Mouse (Mus musculus) liver (tissue): ENCODE measurements around the gene H2-Oa.

Experiments used
- DNase-seq: peaks from one replicate; pipeline ENCODE4 v3.0.0-alpha.2; 2020; ENCODE audit warnings: mixed read lengths

H2-Oa gene

DNA sequence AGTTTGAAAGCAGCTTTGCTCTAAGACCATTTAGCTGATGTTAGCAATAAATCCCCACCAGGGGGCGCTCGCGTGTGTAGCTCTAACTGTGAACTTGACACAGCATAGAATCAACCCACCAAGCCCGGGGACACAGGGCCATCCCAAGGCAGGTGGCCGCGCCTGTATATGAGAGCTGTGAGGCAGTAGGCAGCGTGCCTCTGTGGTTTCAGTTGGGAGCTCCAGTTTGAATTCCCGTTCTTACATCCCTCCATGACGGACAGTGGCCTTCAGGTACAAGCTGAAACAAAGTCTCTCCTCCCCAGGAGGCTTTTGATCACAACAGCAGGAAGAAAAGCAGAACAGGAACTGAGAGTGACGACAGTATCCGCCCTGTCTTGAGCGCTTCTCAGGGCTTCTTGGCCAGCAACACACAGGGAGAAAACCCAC, 9.5 kb downstream of the H2-Oa start:
- DNase-seq = peak; percentile 92

DNA sequence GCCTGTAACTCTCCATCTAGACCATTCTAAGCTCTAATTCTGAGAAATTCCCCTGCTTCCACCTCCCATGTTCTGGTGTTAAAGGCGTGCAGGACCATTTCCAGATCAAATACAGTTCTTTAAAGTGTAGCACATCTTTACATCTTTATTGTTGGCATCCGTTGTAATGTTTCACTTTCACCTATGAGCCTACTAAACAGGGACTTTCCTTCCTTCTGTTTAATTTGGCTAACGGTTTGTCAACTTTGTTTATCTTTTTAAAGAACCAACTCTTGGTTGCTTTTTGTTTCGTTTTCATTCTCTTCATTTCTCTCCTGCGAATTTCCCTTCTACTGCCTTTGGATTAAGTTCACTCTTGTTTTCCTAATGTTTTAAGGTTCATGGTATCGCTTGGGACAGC, 10.7 kb downstream of the H2-Oa start:
- no peak for DNase-seq

DNA sequence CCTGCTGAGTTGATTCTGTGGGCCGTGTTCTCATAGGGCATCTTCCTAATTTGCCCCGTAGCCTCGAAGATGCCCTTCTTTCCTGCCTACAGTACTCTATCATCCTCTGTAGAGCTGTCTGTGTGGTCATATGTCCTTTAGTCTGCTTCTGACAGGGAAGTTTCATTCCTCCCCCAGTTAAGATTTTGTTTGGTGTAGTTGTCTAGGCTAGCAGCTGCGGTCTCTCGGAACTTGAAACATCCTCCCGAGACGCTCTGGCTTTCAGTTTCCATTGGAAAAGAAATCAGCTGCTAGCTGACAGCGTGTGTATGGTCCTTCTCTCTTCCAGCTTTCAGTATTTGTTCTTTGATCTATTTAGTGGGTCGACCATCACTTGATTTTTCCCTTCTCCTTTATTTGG, 12.7 kb downstream of the H2-Oa start:
- no peak for DNase-seq

DNA sequence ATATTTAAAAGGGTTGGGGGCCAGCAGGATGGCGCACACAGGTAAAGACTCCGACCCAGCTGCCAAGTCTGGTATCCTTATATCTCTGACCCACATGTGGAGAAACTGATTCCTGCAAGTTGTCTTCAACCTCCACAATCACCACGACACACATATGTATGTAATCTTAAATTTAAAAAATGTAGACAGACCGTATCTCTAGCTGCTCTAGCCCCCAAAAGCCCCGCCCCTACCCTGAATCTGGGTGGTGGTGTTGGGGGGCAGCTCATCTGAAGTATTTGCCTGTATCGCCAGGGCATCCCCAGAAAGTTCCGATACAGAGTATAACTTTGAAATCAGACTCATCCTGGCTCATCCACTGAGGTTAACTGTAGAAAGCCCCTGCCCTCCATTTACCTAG, 14.4 kb downstream of the H2-Oa start:
- DNase-seq = no peak

DNA sequence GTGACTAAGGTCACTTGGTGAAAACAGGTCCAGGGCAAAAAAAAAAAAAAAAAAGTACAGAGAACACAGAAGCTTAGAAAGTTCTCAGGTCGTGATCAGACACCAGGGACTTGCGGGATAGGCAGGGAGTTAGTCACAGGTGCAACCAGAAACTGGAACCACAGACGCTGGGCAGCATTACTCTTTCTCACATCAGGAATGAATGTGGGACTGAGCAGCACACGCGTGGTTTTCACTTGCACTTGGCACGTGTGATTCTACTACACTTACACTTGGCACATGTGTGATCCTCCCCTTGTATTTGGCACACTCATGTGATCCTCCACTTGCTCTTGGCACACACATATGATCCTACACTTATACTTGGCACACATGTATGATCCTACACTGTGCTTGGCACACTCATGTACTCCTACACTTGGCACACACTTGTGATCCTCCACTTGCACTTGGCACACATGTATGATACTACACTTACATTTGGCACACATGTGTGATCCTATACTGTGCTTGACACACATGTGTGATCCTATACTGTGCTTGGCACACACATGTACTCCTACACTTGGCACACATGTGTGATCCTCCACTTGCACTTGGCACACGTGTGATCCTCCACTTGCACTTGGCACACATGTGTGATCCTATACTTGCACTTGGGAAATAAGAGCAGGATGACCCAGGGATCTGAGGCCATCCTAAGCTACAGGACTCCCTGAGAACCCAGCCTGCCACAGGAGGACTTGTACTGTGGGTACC, 15.1 kb downstream of the H2-Oa start:
- DNase-seq = no peak

DNA sequence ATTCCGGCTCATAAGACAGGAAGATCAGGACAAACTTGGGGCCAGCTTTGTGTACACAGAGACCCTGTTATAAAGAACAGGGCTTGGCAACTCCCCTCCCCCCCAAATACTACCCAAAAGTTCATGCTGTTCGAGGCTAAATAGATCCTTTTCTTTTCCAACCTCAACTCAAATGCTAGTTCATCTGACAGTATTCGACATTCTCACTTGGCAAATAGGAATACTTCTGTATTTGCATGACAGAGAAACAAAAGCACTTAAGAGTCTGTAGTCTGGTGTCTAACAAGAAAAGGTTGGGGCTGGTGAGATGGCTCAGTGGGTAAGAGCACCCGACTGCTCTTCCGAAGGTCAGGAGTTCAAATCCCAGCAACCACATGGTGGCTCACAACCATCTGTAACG, 16.3 kb downstream of the H2-Oa start:
- DNase-seq = no peak

DNA sequence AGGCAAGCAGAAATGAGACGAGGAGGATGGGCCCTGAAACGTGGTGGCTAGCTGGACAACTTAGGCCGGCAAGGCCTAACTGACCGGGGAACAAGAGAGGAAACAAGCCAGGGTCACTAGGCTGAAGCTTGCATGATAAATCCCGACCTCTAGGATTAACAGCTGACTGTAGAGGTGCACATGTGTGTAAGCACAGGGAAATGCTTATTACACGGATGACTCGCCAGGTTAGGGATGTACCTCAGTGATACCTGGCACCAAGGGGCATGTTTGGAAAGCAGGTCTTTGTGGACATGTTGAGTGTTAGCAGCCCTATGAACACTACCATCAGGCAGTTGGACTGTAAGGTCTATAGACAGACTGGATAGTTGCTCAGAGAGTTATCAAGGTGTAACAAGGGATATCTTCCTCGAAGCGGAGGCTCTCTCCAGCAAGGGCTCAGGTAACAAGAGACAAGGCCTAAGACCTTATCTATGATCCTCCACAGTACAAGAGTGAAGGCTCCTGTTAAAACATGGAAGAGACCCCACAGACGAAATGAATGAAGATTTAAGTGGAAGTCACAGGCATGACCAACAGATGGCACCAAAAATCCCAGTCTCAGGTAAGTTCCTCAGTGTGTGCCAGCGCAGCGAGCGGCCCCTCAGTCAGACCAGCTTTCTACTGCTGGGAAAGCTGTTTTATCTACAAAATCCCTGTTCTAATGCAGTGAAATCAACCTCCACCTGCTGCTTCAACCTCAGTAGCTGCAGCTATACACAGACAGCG, 17.1 kb downstream of the H2-Oa start:
- DNase-seq = no peak

DNA sequence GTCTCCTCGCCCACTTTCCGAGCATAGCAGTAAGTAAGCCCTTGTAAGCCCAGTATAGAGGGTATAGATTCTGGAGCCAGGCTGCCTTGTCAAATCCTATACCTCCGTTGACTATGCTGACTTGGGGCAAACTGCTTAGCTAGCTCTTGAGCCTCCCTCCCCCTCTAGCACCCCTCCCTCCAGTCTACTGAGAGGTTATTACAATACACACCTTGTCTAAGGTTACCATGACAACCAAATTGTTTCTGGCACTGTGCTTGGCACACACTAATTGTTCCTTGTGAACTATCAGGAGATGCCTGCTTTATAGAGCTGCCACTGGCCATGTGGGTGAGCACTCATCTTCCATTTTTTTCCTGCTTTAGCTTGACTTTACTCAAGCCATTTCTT, 17.7 kb downstream of the H2-Oa start:
- DNase-seq = no peak

DNA sequence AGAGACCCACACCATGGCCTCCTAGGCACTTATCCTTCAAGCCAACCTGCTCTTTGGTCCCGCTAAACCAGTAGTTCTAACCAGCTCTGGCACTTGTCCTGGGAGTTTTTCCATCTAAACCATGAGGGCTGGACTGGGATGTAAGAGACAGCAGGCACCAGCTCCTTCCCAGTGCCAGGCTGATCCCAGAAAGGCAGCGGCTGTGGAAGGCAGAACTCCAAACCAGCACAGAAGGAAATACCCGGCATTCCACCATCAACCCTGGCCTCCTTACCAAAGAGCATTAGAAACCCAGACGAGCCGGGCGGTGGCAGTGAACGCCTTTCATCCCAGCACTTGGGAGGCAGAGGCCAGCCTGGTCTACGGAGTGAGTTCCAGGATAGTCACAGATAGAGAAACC, 18.2 kb downstream of the H2-Oa start:
- DNase-seq = no peak

DNA sequence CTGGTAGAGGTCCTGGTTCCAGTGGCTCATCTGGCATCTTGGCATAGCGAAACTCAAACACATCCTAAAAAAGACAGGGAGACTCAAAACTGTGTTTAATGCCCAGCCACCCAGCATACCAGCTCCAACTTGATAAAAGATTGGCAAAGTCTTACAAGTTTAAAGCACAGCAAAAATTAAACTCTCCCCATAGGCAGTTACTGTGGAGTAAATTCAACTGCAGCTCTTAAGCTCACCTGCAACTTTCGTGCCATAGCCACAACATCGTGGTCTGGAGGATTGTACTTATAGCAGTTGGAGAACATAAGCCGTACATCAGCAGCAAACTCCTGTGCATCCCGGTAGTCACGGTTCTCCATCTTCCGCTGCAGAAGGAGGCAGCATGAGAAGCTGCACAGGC, 22.0 kb downstream of the H2-Oa start:
- DNase-seq = no peak

DNA sequence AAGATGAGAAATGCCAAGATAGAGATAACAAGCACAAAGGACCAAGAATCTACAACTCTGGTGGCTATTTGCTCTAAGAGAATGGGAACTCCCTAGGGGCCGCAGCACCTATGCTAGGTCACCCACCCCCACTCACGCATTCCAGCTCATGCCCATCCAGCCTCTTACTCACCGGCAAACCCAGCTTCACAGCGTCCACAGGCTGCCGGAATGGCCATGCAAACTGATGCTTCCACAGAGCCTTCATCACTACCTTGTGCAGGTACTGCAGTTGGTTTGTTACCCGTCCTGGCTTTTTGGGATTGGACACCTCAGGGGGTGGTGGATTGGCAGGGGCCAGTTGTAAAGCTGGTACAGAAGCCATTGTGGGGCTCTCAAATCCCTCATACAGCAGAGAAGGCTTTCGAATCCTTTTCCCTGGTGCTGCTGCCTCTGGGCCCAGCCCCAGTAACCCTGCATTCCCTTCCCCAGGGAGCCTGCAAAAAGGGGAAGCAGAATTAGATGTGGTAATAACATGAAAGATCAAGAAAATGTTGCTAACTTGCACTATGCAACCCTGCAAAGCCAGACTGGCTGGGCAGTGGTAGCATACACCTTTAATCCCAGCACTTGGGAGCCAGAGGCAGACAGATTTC, 24.7 kb downstream of the H2-Oa start:
- DNase-seq = no peak

DNA sequence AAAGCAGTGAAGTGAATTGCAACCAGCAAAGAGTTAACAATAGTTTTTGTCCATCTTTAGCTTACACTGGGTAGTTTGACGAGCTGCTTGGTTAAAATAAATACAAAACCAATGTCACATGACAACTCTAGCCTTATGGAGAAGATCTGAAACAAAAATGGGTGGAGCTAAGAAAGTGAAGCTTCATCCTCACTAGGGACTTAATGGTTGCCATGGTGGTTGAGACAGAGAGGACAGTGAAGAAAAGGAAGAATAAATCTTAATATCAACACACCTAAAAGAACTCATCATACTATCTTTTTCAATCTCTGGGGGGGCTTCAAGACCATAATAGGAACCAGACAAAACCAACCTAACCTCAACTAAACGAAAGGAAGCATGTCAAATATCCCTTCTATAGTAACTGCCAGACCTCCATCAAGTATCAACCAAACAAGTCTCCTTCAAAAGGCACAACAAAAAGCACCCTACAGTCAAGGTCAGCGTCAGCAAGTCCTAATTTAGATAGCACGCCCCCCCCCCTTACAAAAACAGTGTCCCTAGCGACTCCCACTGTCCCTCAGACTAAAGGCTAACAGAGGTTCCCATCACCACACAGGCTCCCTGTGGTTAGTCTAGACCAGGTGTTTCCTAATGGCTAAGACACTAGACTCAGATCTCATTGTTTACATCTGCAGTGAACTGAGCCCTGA, 25.4 kb downstream of the H2-Oa start:
- DNase-seq = no peak

DNA sequence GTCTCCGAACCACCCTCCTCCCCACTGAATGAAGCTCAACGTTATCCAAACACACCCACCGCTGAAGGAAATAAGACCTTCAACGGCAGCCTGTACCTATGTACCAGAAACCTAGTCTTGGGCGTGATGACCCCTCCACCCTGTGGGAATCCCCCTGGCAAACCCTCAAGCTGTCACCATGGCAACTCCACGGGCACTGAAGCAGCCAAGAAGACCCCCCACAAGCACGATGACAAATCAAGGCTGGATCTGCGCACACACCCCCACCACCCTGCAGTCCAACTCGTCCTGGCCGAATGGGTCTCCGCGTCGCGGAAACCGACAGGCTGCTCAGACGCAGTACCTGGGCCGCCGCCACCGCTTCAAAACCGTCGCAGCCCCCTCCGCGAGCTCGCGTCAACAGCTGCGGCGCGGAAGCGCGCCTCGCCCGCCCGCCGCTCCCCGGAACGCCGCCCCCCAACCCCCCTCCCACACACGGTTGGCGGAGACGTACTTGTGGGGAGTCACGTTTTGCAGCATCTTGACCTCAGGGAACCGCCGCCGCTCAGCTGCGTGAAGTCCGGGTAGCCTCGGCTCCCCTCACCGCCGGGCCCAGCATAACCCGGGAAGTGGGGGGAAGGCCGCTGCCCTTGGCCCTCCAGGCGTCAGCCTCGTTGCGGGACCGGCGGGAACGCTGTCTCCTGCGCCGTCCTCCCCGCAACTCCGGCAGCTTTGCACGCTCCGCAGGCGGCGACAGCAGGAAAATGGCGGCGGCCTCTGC, 26.2 kb downstream of the H2-Oa start:
- peak; percentile 48 for DNase-seq

DNA sequence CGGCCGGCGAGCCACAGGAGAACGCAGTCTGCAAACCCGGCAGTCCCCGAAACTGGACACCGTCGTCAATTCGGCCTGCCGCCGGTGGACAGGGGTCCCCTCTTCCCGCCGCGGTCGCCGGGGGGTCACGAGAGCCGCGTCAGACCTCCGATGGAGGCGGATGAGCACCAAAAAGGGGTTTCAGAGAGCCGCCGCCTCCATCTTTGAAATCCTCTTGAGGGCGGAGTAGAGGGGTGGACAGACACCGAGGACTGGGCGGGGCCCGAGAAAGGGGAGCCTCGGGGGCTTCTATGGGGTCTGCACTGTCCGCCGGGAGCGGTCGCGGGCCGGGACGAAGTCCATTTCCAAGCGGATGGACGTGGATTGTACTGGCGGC, 26.7 kb downstream of the H2-Oa start:
- DNase-seq = no peak

DNA sequence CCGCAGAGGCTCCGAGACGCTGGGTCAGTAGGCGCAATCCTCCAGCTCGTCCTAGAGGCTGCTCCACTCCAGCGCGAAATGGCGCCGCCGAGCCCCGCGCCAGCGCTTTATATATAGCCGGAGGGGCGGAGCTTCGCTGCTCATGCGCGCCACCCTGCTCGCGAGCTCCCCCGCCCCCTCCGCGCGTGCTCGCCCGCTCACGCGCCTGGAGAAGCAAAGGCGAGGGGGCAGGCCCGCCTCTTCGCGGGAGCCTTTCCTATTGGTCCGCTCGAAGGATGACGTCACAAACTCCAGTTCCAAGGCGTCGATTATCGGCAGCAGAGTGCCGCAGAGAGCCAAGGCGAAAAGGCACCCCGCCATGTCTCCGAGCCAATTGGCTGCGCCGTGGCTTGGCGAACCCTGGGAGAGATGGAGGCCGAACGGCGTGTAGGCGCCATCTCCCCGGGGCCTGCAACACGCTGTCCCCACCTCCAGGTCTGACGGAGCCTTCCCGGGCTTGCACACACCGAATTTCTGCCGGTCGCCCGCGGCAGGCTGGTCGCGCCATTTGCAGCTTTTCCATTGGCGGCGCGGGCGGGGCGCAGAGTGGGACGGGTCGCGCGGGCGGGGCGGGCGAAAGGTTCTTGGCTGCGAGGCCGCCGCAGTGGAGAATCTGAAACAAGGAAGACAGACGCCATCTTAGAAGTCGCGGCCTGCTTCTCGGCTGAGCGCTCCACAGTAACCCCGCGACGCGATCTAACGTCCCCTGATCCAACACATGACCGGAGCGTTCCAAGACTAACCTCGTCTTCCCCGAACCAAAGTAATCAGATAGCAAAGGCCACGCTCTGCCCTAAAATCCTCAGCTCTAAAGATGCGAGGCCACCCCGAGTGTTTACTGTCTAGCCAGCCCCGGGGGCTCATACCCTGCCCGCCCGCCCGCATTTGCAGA, 27.4 kb downstream of the H2-Oa start, which contains the start of gene H2-DMa:
TSS of gene H2-DMa (plus strand) at position 293 of the 931 bp plus-strand sequence.
- DNase-seq = peak; percentile 98

DNA sequence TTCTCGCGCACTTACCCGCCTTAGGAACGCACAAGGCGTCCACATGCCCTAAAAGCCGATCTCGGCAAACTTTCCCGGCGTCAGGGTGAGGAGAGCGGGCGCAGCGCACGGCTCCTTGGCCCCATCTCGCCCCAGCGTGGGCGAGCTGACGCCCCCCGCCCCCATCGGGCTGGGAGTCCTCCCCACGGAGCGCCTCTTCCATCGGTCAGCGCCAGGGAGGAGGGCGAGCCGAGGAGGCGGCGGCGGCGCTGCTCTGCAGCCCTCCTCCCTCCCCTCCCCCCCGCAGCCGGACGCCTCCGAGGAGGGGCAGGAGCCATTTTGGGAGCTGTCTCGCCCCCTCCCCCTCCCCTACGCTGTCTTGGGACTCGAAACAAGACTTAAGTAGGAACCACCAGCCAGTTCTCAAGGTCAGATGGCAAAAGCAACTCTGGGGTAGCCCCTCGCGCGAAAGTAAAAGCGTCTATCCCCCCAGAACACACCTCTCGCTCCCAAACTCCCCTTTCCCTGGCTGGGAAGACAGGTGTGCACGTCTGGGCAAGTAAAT, 28.1 kb downstream of the H2-Oa start:
- peak; percentile 89 for DNase-seq

DNA sequence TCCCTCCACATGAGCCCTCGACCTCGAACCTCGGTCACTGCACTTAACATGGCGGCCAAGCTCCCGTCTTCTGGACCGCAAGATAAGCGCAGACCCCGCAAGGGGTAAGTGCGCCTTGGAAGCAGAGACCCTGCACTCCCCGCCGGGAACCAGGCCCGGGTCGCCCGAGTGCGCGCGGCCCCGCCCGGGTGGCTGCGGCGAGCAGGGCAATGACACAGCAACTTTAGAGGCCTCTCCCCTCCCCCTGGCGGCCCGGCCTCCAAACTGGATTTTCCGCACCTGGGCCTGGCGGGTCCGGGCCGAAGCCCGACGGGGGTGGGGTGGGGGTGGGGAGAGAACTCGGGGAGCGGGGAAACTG, 28.7 kb downstream of the H2-Oa start:
- DNase-seq = peak; percentile 92

DNA sequence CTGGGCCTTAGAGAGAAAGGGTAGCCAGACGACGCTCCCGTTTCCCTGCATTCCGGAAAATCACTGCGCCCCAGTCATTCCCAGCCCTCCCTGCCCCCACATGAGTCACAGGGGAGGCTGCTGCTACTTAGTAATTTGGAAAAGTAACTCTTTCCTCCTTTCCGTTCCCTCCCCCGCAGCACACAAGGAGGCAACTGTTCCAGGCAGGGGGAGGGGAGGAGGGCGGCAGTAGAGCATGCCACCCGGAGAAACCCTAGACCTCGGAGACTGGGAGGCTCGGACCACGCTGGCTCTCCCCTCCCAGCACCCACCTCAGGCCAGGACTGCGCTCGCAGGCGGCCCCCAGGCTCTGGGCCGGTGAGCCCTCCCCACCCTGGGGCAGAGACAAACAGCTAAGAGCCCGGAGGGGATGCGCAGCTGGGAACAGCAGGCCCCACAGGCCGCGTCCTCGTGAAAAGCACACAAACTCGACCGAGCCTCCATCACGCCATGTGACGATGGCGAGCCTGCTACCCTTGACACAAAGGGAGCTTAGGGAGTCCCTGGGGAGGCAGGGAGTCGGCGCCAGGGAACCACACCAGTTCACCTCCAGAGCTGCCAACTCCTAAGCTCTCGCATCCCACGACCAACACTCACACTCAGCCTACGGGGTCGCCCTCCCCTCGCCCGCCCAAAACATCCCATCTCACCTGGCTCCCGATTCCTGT, 29.2 kb downstream of the H2-Oa start:
- DNase-seq = no peak

DNA sequence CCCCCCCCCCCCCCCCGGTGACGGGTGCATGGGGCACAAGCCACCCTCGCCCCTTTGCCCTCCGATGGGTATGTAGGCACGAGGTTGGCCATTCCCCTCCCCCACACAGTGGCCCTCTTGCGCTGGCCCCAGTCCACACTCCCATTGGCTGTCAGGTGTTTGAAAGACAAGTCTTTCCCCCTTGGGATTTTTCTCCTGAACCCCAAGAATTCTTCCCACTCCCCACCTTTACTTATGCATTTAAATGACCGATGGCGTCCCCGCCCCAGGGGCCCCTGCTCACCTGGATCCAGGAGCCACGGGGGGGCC, 29.7 kb downstream of the H2-Oa start:
- peak; percentile 73 for DNase-seq

DNA sequence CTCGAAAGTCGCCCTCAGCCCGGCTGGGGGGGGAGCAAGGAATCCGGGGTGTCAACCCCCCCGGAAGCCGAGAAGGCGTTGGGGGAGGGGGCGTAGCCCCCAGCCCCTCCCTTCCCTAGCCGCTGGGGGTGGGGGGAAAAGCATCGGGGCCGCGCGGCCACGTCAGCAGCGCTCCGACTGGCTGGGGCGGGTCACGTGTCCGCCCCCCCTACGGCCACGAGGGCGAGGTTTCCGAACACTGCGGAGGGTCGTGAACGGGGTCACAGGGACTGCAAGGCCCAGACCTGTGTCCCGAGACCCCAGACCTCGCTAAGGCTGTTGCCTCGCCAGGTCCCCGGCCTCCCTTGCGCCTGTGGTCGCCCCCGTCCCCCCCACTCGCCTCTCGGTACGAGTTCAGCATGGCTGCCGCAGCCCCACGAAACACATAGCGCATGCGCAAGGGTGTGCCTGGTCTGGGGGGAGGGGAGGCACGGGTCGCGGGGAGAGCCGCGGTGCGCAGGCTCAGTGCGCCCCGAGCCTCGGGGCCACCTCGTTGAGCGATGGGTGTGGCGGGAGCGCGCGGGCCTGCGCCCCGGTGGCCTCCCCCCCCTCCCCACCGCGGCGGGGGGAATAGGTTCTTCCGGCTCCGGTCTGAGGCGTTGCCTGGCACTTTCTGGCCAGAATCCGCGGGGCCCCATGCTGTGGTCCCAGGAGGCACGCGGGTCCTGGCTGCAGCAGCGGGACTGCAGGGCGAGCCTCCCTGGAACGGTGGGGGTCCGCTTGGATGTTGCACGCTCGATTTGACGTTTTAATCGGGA, 30.2 kb downstream of the H2-Oa start, which contains the start of gene Brd2:
TSS of gene Brd2 (minus strand) at position 447 of the 797 bp plus-strand sequence.
- DNase-seq = peak; percentile 98
